Mouse (Mus musculus) gastrocnemius, postnatal 4 days (tissue): ENCODE data around the gene Irf2bp2. TPM values are rescaled to one million over a fixed set of nuclear protein-coding genes. Genes with fewer than 3 reads are reported as not detected.

Experiments used
- DNase-seq, 2 experiments: peaks; one replicate each; pipeline ENCODE4 v3.0.0; 2021 to 2022; ENCODE audit warnings: low spot score in 2 of 2, mixed read lengths in 2 of 2
- total RNA-seq, 2 experiments: library from RNA; stranded (reverse); gene quantifications; 2 replicates each; pipeline ENCODE4 v1.2.3; 2021

The Irf2bp2 gene
- total RNA-seq, 2 experiments from 2014 or later = 71.8 to 76.1 TPM

GRCm38 (mm10) chr8:126539355-126540093 is 54.3 kb downstream of the Irf2bp2 start:
- no peak for DNase-seq

- no peak for DNase-seq
These were observed 55.0 kb downstream of the Irf2bp2 start for GRCm38 (mm10) chr8:126538648-126539354.

Other genes with a start within 250 kb of the Irf2bp2 start
- 10 to 100 TPM; 18.5 to 19.0 TPM for gene Coa6, start 171.5 kb downstream of the Irf2bp2 start, total RNA-seq
- 1 to 10 TPM; 6.5 TPM for gene Tarbp1, start 118.9 kb downstream of the Irf2bp2 start, total RNA-seq